Mouse (Mus musculus): ENCODE results near the gene Arhgdia. TPM values are rescaled to one million over a fixed set of nuclear protein-coding genes. Genes with fewer than 3 reads are reported as not detected.

The Arhgdia gene
- polyA plus RNA-seq, 1 experiment from 2014 or later, result 612 TPM

GRCm38 (mm10) chr11:120625152-120625775, 43.8 kb upstream of the Arhgdia start, which contains the start of gene Sirt7:
Gene Sirt7, minus strand, starts transcription at chr11:120625240.
- peak; percentile 22; the same call in 1 of the 2 replicates for ATAC-seq (ENCODE audit: low FRiP score, low TSS enrichment)
- H3K4me1 ChIP-seq (ENCODE audit: control insufficient read depth, insufficient read depth, low read length), result peaks cover 20% of the 10 kb centered on the region
- peak within 1 kb of the TSS; percentile 94 for H3K4me2 ChIP-seq (replicated peaks; ENCODE audit: low read depth, low read length)
- H3K36me3 ChIP-seq (ENCODE audit: control insufficient read depth, insufficient read depth, low read length), result peaks cover 54% of the 10 kb centered on the region
- H3K9me3 ChIP-seq (ENCODE audit: control insufficient read depth, low read length), result no peaks in the 10 kb centered on the region
- WGBS, result 14% methylated on average over 5 of the region's 5 CpGs
- H3K4me3 ChIP-seq (ENCODE audit: low read length), result peak within 1 kb of the TSS; percentile 97
- peak within 1 kb of the TSS; percentile 79 for H3K9ac ChIP-seq (ENCODE audit: low read depth, low read length)
- H3K27ac ChIP-seq (ENCODE audit: low read depth, low read length), result peak within 1 kb of the TSS; percentile 73; the same call in 1 of the 2 replicates
- no peaks in the 10 kb centered on the region for H3K27me3 ChIP-seq (ENCODE audit: control insufficient read depth, insufficient read depth, low read length)

DNA sequence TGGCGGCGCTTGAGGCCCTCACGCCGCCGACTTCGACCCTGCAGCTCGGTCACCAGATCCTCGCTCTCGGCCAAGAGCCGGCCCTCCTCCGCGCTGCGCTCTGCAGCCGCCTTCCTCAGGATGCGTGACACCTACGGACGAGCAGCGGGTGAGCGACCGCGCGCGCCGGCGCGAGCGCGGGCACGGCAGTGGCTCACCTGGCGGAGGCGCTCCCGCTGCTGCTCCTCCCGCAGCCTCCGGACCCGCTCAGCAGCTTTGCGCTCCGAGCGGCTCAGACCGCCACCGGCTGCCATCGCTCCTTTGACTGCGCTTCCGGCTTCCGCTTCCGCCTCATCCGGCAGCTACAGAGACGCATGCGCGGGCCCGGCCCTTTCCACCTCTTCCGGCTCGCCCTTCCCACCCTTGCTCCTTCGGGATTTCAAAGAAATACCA, 43.3 kb upstream of the Arhgdia start:
- peak; percentile 73 for ATAC-seq (ENCODE audit: low FRiP score, low TSS enrichment)
- peak overlapping the region; percentile 94 for H3K4me2 ChIP-seq (replicated peaks; ENCODE audit: low read depth, low read length)
- H3K27me3 ChIP-seq (ENCODE audit: control insufficient read depth, insufficient read depth, low read length), result no peaks in the 10 kb centered on the region
- no peaks in the 10 kb centered on the region for H3K9me3 ChIP-seq (ENCODE audit: control insufficient read depth, low read length)
- H3K9ac ChIP-seq (ENCODE audit: low read depth, low read length), result peak overlapping the region; percentile 79
- WGBS, result under 1% methylated on average over 47 of the region's 53 CpGs
- H3K4me3 ChIP-seq (ENCODE audit: low read length), result peak overlapping the region; percentile 97
- peak overlapping the region; percentile 73; the same call in 1 of the 2 replicates for H3K27ac ChIP-seq (ENCODE audit: low read depth, low read length)
- peaks cover 60% of the 10 kb centered on the region for H3K36me3 ChIP-seq (ENCODE audit: control insufficient read depth, insufficient read depth, low read length)
- H3K4me1 ChIP-seq (ENCODE audit: control insufficient read depth, insufficient read depth, low read length), result peaks cover 14% of the 10 kb centered on the region

GRCm38 (mm10) chr11:120623961-120624679, 42.7 kb upstream of the Arhgdia start:
- Histone ChIP-seq H3K4me3 (ENCODE audit: low read length) (peak overlapping the region; percentile 97), H3K27ac (ENCODE audit: low read depth, low read length) (peak overlapping the region; percentile 73; the same call in 1 of the 2 replicates), H3K9me3 (ENCODE audit: control insufficient read depth, low read length) (no peaks in the 10 kb centered on the region), H3K27me3 (ENCODE audit: control insufficient read depth, insufficient read depth, low read length) (no peaks in the 10 kb centered on the region), H3K36me3 (ENCODE audit: control insufficient read depth, insufficient read depth, low read length) (peaks cover 56% of the 10 kb centered on the region), H3K4me2 (replicated peaks; ENCODE audit: low read depth, low read length) (peak overlapping the region; percentile 94), H3K4me1 (ENCODE audit: control insufficient read depth, insufficient read depth, low read length) (peaks cover 11% of the 10 kb centered on the region), H3K9ac (ENCODE audit: low read depth, low read length) (peak overlapping the region; percentile 79)
- ATAC-seq (ENCODE audit: low FRiP score, low TSS enrichment), result peak; percentile 73
- 13% methylated on average over 30 of the region's 30 CpGs for WGBS

DNA sequence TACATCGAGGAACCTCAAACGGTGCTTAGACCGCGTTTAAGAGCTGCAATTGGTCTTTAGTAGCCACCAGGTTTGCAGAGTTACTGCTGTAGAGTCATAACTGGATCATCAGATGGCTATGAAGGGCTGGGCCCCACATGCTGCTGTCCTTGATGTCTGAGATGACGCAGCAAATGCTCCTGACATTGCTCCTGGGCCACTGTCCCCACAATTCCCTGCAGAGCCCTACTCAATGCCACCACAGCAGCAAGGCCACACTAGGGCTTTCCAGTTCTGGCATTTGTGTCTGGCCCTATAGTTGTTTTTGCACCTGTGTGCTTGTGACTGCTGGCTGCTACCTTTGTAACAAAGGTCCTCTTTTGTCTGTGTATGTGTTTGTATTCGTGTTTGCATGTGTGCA, 41.4 kb upstream of the Arhgdia start:
- H3K9ac ChIP-seq (ENCODE audit: low read depth, low read length), result no peak overlapping the region
- H3K36me3 ChIP-seq (ENCODE audit: control insufficient read depth, insufficient read depth, low read length), result peaks cover 56% of the 10 kb centered on the region
- H3K4me2 ChIP-seq (replicated peaks; ENCODE audit: low read depth, low read length), result no peak overlapping the region
- no peaks in the 10 kb centered on the region for H3K9me3 ChIP-seq (ENCODE audit: control insufficient read depth, low read length)
- H3K27me3 ChIP-seq (ENCODE audit: control insufficient read depth, insufficient read depth, low read length), result no peaks in the 10 kb centered on the region
- no peak for ATAC-seq (ENCODE audit: low FRiP score, low TSS enrichment)
- no peak overlapping the region for H3K27ac ChIP-seq (ENCODE audit: low read depth, low read length)
- 93% methylated on average over 6 of the region's 6 CpGs for WGBS
- no peak overlapping the region for H3K4me3 ChIP-seq (ENCODE audit: low read length)
- peaks cover 11% of the 10 kb centered on the region for H3K4me1 ChIP-seq (ENCODE audit: control insufficient read depth, insufficient read depth, low read length)

DNA sequence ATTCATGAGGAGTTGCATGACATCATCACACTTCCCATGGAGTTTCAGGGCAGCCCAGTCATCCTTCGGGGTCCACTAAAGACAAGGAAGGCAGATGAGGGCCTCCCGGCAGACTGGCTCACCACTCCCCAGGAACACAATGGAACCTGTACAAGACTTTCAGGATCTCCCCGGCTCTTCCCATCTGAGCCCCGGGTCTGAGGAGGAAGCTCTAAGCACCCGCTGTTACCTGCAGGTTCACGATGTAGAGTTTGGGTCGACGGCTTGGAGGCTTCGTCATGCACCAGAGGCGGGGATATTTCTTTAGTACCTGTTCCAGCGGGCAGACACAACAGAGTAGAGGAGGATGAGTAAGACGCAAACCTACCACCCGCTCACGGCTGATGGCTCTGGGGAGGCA, 38.8 kb upstream of the Arhgdia start:
- H3K36me3 ChIP-seq (ENCODE audit: control insufficient read depth, insufficient read depth, low read length), result peaks cover 46% of the 10 kb centered on the region

DNA sequence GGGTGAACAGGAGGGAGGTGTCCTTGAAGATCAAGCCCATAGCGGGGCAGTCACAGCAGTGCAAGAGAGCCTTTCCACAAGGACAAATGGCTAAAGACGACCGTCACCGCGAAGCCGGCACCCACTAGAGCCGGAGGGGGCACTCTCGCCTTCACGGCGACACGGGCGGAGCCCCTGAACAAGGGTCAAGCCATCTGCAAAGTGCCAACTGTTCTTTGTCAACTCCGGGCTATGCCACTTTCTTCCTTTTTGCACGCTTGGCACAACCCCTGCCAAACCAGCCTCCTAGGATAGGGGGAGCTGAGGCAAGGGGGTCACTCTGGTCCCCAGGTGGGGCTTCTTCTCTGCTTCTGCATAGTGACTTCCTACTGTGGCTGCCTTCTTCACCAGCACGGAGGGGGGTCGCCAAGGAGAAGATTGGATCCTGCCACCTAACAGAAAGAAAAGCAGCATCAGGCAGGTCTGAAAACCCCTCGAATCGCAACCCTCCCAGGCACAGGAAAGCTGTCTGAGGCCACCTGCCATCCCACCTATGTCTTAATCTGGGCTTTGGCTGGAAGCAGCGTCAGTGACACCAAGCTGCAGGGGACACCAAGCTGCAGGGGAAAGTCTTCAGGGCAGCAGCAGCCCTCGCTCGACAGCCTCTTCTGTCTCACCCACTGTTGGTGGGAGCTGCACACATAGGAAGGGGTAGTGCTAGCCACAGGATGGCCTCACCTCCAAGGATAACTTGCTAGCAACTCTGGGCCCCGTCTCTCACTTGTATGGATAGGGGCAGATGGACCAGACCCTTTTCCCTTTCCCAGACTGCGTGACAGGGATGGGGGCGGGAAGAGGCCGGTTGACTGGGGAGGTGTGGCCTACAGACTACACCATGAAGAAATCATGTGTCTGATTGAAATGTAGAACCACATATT, 37.5 kb upstream of the Arhgdia start:
- Histone ChIP-seq H3K36me3 (ENCODE audit: control insufficient read depth, insufficient read depth, low read length) (peaks cover 49% of the 10 kb centered on the region), H3K4me2 (replicated peaks; ENCODE audit: low read depth, low read length) (no peak overlapping the region), H3K9me3 (ENCODE audit: control insufficient read depth, low read length) (no peaks in the 10 kb centered on the region), H3K27ac (ENCODE audit: low read depth, low read length) (no peak overlapping the region; the same call in 1 of the 2 replicates), H3K9ac (ENCODE audit: low read depth, low read length) (no peak overlapping the region), H3K4me1 (ENCODE audit: control insufficient read depth, insufficient read depth, low read length) (peaks cover 13% of the 10 kb centered on the region), H3K4me3 (ENCODE audit: low read length) (no peak overlapping the region), H3K27me3 (ENCODE audit: control insufficient read depth, insufficient read depth, low read length) (no peaks in the 10 kb centered on the region)
- no peak for ATAC-seq (ENCODE audit: low FRiP score, low TSS enrichment)
- 94% methylated on average over 25 of the region's 25 CpGs for WGBS

More for the DNA sequence above, 38.8 kb upstream of the Arhgdia start:
- Histone ChIP-seq H3K9ac (ENCODE audit: low read depth, low read length) (no peak overlapping the region), H3K9me3 (ENCODE audit: control insufficient read depth, low read length) (no peaks in the 10 kb centered on the region), H3K27ac (ENCODE audit: low read depth, low read length) (no peak overlapping the region), H3K4me3 (ENCODE audit: low read length) (no peak overlapping the region), H3K4me1 (ENCODE audit: control insufficient read depth, insufficient read depth, low read length) (peaks cover 18% of the 10 kb centered on the region), H3K27me3 (ENCODE audit: control insufficient read depth, insufficient read depth, low read length) (no peaks in the 10 kb centered on the region), H3K4me2 (replicated peaks; ENCODE audit: low read depth, low read length) (no peak overlapping the region)
- ATAC-seq (ENCODE audit: low FRiP score, low TSS enrichment), result no peak
- 92% methylated on average over 14 of the region's 14 CpGs for whole genome bisulfite sequencing

GRCm38 (mm10) chr11:120617519-120618112, 36.2 kb upstream of the Arhgdia start, which contains the start of gene Pcyt2:
Gene Pcyt2, minus strand, starts transcription at chr11:120617936.
- Histone ChIP-seq H3K4me1 (ENCODE audit: control insufficient read depth, insufficient read depth, low read length) (peaks cover 11% of the 10 kb centered on the region), H3K27ac (ENCODE audit: low read depth, low read length) (peak within 1 kb of the TSS; percentile 11; the same call in 1 of the 2 replicates), H3K36me3 (ENCODE audit: control insufficient read depth, insufficient read depth, low read length) (peaks cover 49% of the 10 kb centered on the region), H3K4me2 (replicated peaks; ENCODE audit: low read depth, low read length) (peak within 1 kb of the TSS; percentile 89), H3K4me3 (ENCODE audit: low read length) (peak within 1 kb of the TSS; percentile 82), H3K9me3 (ENCODE audit: control insufficient read depth, low read length) (no peaks in the 10 kb centered on the region), H3K27me3 (ENCODE audit: control insufficient read depth, insufficient read depth, low read length) (no peaks in the 10 kb centered on the region), H3K9ac (ENCODE audit: low read depth, low read length) (peak within 1 kb of the TSS; percentile 77)
- peak; percentile 95 for ATAC-seq (ENCODE audit: low FRiP score, low TSS enrichment)
- under 1% methylated on average over 56 of the region's 56 CpGs for WGBS

- Histone ChIP-seq H3K27ac (ENCODE audit: low read depth, low read length) (no peak overlapping the region), H3K36me3 (ENCODE audit: control insufficient read depth, insufficient read depth, low read length) (peaks cover 43% of the 10 kb centered on the region), H3K4me2 (replicated peaks; ENCODE audit: low read depth, low read length) (peak overlapping the region; percentile 89), H3K4me3 (ENCODE audit: low read length) (peak overlapping the region; percentile 82), H3K9me3 (ENCODE audit: control insufficient read depth, low read length) (no peaks in the 10 kb centered on the region), H3K27me3 (ENCODE audit: control insufficient read depth, insufficient read depth, low read length) (no peaks in the 10 kb centered on the region), H3K4me1 (ENCODE audit: control insufficient read depth, insufficient read depth, low read length) (peaks cover 11% of the 10 kb centered on the region), H3K9ac (ENCODE audit: low read depth, low read length) (peak overlapping the region; percentile 77; the same call in 1 of the 2 replicates)
- 49% methylated on average over 4 of the region's 4 CpGs for WGBS
- ATAC-seq (ENCODE audit: low FRiP score, low TSS enrichment), result no peak
Measured at GRCm38 (mm10) chr11:120616617-120617294, 35.3 kb upstream of the Arhgdia start.

Data from kidney, embryonic 14.5 days (tissue).